Mouse (Mus musculus): ENCODE measurements around the gene Tnni1.

DNA sequence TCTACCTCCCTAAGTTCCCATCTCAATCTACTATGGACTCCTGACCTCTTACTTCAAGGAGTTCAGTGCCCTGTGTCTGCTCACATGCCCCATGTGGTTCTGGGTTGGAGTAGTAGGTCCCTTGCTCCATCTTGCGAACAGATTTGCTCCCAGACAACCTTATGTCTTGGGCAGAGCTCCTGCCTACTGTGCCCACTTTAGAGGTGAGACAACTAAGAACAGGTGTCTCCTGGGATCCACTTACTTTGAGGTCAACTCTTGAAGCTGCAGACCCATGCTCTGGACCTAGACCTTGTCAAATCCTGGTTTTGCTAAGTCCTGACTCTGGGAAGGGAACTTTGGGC is 76.1 kb downstream of the Tnni1 start:
- TF ChIP-seq POLR2A (IDR thresholded peaks at IDR 0.05; ENCODE audit: borderline replicate concordance, extremely low read depth, low read depth, low read length) (no peak), CTCF (IDR thresholded peaks at IDR 0.05; ENCODE audit: insufficient read depth, low read length) (no peak)

Measured in lung, adult 2 months (tissue).